Mouse (Mus musculus) intestine, embryonic 15.5 days (tissue): ENCODE measurements around the gene Prkar1a. TPM values are rescaled to one million over a fixed set of nuclear protein-coding genes. Genes with fewer than 3 reads are reported as not detected.

Experiments
- ATAC-seq: fragments of 200-750 bp; cut with Nextera tagmentation; 2 replicates; pipeline ENCODE4 v1.8.0; 2017; ENCODE audit warnings: moderate TSS enrichment, moderate library complexity
- H3K27ac ChIP-seq: fragments of 300-500 bp; sonication (generic); 2 replicates; pipeline ENCODE4 v1.5.1; 2015; ENCODE audit warnings: mild to moderate bottlenecking, inconsistent platforms
- H3K27me3 ChIP-seq: fragments of 300-500 bp; sonication (generic); replicated peaks from 2 replicates; pipeline ENCODE4 v1.6.1; 2015; ENCODE audit warnings: inconsistent platforms
- H3K36me3 ChIP-seq: fragments of 300-500 bp; sonication (generic); 2 replicates; pipeline ENCODE4 v1.6.1; 2015; ENCODE audit warnings: inconsistent platforms
- H3K4me1 ChIP-seq: fragments of 300-500 bp; sonication (generic); replicated peaks from 2 replicates; pipeline ENCODE4 v1.6.1; 2015; ENCODE audit warnings: inconsistent platforms
- H3K4me2 ChIP-seq: fragments of 300-500 bp; sonication (generic); replicated peaks from 2 replicates; pipeline ENCODE4 v1.6.1; 2015; ENCODE audit warnings: mild to moderate bottlenecking, inconsistent platforms
- H3K4me3 ChIP-seq: fragments of 300-500 bp; sonication (generic); replicated peaks from 2 replicates; pipeline ENCODE4 v1.5.1; 2015; ENCODE audit warnings: inconsistent platforms
- H3K9ac ChIP-seq: fragments of 300-500 bp; sonication (generic); 2 replicates; pipeline ENCODE4 v1.6.1; 2015; ENCODE audit warnings: inconsistent platforms
- H3K9me3 ChIP-seq: fragments of 300-500 bp; sonication (generic); 2 replicates; pipeline ENCODE4 v1.6.1; 2016; ENCODE audit warnings: inconsistent platforms
- WGBS: fragments of 180-500 bp; shearing (Covaris S2); methylation state at CpG from one replicate; pipeline ENCODE4 v1.1.7; 2015; 5-methylcytosine and 5-hydroxymethylcytosine counted together
- polyA plus RNA-seq: library from polyadenylated mRNA; unstranded; fragments of >200 nt; fragmentation: Nextera tagmentation; extraction: Ambion mirVana; gene quantifications from 2 replicates; pipeline ENCODE4 v1.2.1, GENCODE M21; 2015

Gene Prkar1a
- polyA plus RNA-seq, 1 experiment from 2014 or later = 286 TPM

- no peaks in the 10 kb centered on the region for H3K4me1 ChIP-seq
- WGBS = 79% methylated on average over 12 of the region's 12 CpGs
- no peaks in the 10 kb centered on the region for H3K36me3 ChIP-seq
- H3K4me3 ChIP-seq = no peak overlapping the region
- ATAC-seq = no peak
- no peak overlapping the region for H3K27ac ChIP-seq
- no peak overlapping the region for H3K4me2 ChIP-seq
- H3K9me3 ChIP-seq = no peaks in the 10 kb centered on the region
- no peaks in the 10 kb centered on the region for H3K27me3 ChIP-seq
- H3K9ac ChIP-seq = no peak overlapping the region
Observed at GRCm38 (mm10) chr11:109678291-109678690, 29.1 kb downstream of the Prkar1a start.

GRCm38 (mm10) chr11:109680934-109681333 is 31.7 kb downstream of the Prkar1a start:
- H3K4me3 ChIP-seq = no peak overlapping the region
- H3K9me3 ChIP-seq = no peaks in the 10 kb centered on the region
- no peaks in the 10 kb centered on the region for H3K4me1 ChIP-seq
- H3K27me3 ChIP-seq = no peaks in the 10 kb centered on the region
- 62% methylated on average over 9 of the region's 9 CpGs for WGBS
- no peak overlapping the region for H3K9ac ChIP-seq
- ATAC-seq = no peak
- no peak overlapping the region for H3K4me2 ChIP-seq
- no peaks in the 10 kb centered on the region for H3K36me3 ChIP-seq
- no peak overlapping the region for H3K27ac ChIP-seq

GRCm38 (mm10) chr11:109681556-109681955 is 32.4 kb downstream of the Prkar1a start:
- Histone ChIP-seq H3K9ac (no peak overlapping the region), H3K36me3 (no peaks in the 10 kb centered on the region), H3K27me3 (no peaks in the 10 kb centered on the region), H3K4me3 (no peak overlapping the region), H3K4me2 (no peak overlapping the region), H3K4me1 (no peaks in the 10 kb centered on the region), H3K27ac (no peak overlapping the region), H3K9me3 (no peaks in the 10 kb centered on the region)
- 74% methylated on average over 3 of the region's 3 CpGs for WGBS
- ATAC-seq = no peak

- H3K4me3 ChIP-seq = no peak overlapping the region
- no peak overlapping the region for H3K4me2 ChIP-seq
- H3K4me1 ChIP-seq = no peaks in the 10 kb centered on the region
- ATAC-seq = no peak
- H3K27ac ChIP-seq = no peak overlapping the region
- no peak overlapping the region for H3K9ac ChIP-seq
- no peaks in the 10 kb centered on the region for H3K27me3 ChIP-seq
- WGBS = 88% methylated on average over 6 of the region's 6 CpGs
- no peaks in the 10 kb centered on the region for H3K36me3 ChIP-seq
- H3K9me3 ChIP-seq = no peaks in the 10 kb centered on the region
Observed at GRCm38 (mm10) chr11:109682221-109682620, 33.0 kb downstream of the Prkar1a start.

GRCm38 (mm10) chr11:109689539-109689938 is 40.3 kb downstream of the Prkar1a start:
- Histone ChIP-seq H3K9ac (no peak overlapping the region), H3K4me2 (no peak overlapping the region), H3K36me3 (no peaks in the 10 kb centered on the region), H3K27ac (no peak overlapping the region), H3K9me3 (no peaks in the 10 kb centered on the region), H3K4me3 (no peak overlapping the region), H3K27me3 (no peaks in the 10 kb centered on the region), H3K4me1 (no peaks in the 10 kb centered on the region)
- WGBS = 84% methylated on average over 4 of the region's 4 CpGs
- no peak for ATAC-seq

GRCm38 (mm10) chr11:109692737-109693136 is 43.5 kb downstream of the Prkar1a start:
- Histone ChIP-seq H3K9me3 (no peaks in the 10 kb centered on the region), H3K4me2 (no peak overlapping the region), H3K9ac (no peak overlapping the region), H3K4me3 (no peak overlapping the region), H3K27ac (no peak overlapping the region), H3K27me3 (no peaks in the 10 kb centered on the region), H3K4me1 (no peaks in the 10 kb centered on the region), H3K36me3 (no peaks in the 10 kb centered on the region)
- ATAC-seq = no peak
- WGBS = 37% methylated on average over 3 of the region's 3 CpGs

GRCm38 (mm10) chr11:109696519-109696918 is 47.3 kb downstream of the Prkar1a start:
- Histone ChIP-seq H3K4me2 (no peak overlapping the region), H3K27me3 (no peaks in the 10 kb centered on the region), H3K36me3 (no peaks in the 10 kb centered on the region), H3K9me3 (no peaks in the 10 kb centered on the region), H3K4me3 (no peak overlapping the region), H3K9ac (no peak overlapping the region), H3K27ac (no peak overlapping the region), H3K4me1 (no peaks in the 10 kb centered on the region)
- ATAC-seq = no peak
- 85% methylated on average over 4 of the region's 4 CpGs for WGBS

- WGBS = 79% methylated on average over 5 of the region's 5 CpGs
- peak; percentile 42; the same call in 1 of the 2 replicates for ATAC-seq
- Histone ChIP-seq H3K4me3 (no peak overlapping the region), H3K9ac (no peak overlapping the region), H3K9me3 (no peaks in the 10 kb centered on the region), H3K27ac (no peak overlapping the region), H3K4me1 (no peaks in the 10 kb centered on the region), H3K4me2 (no peak overlapping the region), H3K36me3 (no peaks in the 10 kb centered on the region), H3K27me3 (no peaks in the 10 kb centered on the region)
Observed at GRCm38 (mm10) chr11:109697089-109697643, 48.0 kb downstream of the Prkar1a start.

GRCm38 (mm10) chr11:109698740-109699139 is 49.5 kb downstream of the Prkar1a start:
- Histone ChIP-seq H3K4me2 (no peak overlapping the region), H3K27ac (no peak overlapping the region), H3K4me1 (no peaks in the 10 kb centered on the region), H3K9me3 (no peaks in the 10 kb centered on the region), H3K9ac (no peak overlapping the region), H3K27me3 (no peaks in the 10 kb centered on the region), H3K36me3 (no peaks in the 10 kb centered on the region), H3K4me3 (no peak overlapping the region)
- 81% methylated on average over 10 of the region's 10 CpGs for WGBS
- no peak for ATAC-seq

GRCm38 (mm10) chr11:109699784-109700183 is 50.6 kb downstream of the Prkar1a start:
- H3K9ac ChIP-seq = no peak overlapping the region
- no peak overlapping the region for H3K4me3 ChIP-seq
- WGBS = 63% methylated on average over 2 of the region's 2 CpGs
- H3K27ac ChIP-seq = no peak overlapping the region
- H3K4me1 ChIP-seq = no peaks in the 10 kb centered on the region
- H3K9me3 ChIP-seq = no peaks in the 10 kb centered on the region
- no peaks in the 10 kb centered on the region for H3K27me3 ChIP-seq
- no peaks in the 10 kb centered on the region for H3K36me3 ChIP-seq
- ATAC-seq = no peak
- no peak overlapping the region for H3K4me2 ChIP-seq

GRCm38 (mm10) chr11:109700761-109701160 is 51.6 kb downstream of the Prkar1a start:
- H3K4me3 ChIP-seq = no peak overlapping the region
- H3K36me3 ChIP-seq = no peaks in the 10 kb centered on the region
- ATAC-seq = no peak
- H3K27ac ChIP-seq = no peak overlapping the region
- no peak overlapping the region for H3K4me2 ChIP-seq
- WGBS = 53% methylated on average over 6 of the region's 6 CpGs
- no peak overlapping the region for H3K9ac ChIP-seq
- 0 out of 2 replicates have a peak, but pooled peaks cover 4% of the 10 kb centered on the region for H3K4me1 ChIP-seq
- H3K27me3 ChIP-seq = no peaks in the 10 kb centered on the region
- no peaks in the 10 kb centered on the region for H3K9me3 ChIP-seq

GRCm38 (mm10) chr11:109702031-109702815 is 53.0 kb downstream of the Prkar1a start:
- Histone ChIP-seq H3K27ac (peak overlapping the region; percentile 75), H3K27me3 (no peaks in the 10 kb centered on the region), H3K4me1 (0 out of 2 replicates have a peak, but pooled peaks cover 9% of the 10 kb centered on the region), H3K4me3 (no peak overlapping the region), H3K9ac (no peak overlapping the region), H3K36me3 (no peaks in the 10 kb centered on the region), H3K4me2 (peak overlapping the region; percentile 31), H3K9me3 (no peaks in the 10 kb centered on the region)
- ATAC-seq = peak; percentile 45
- 31% methylated on average over 10 of the region's 10 CpGs for WGBS

- Histone ChIP-seq H3K27me3 (no peaks in the 10 kb centered on the region), H3K4me1 (0 out of 2 replicates have a peak, but pooled peaks cover 9% of the 10 kb centered on the region), H3K4me2 (no peak overlapping the region), H3K27ac (no peak overlapping the region), H3K9me3 (no peaks in the 10 kb centered on the region), H3K9ac (no peak overlapping the region), H3K4me3 (no peak overlapping the region), H3K36me3 (no peaks in the 10 kb centered on the region)
- 77% methylated on average over 9 of the region's 9 CpGs for WGBS
- no peak for ATAC-seq
Observed at GRCm38 (mm10) chr11:109703845-109704244, 54.6 kb downstream of the Prkar1a start.
